Comparison of ENCODE assay signal across 8 mouse cellular contexts in genomic region chr1:64445919-64446318, GRCm38 (mm10).
A peak's percentile ranks its signal among the peaks of the same experiment; 100 is the strongest.
DNase-seq lines count a peak whose midpoint lies in the region; ATAC-seq and TF ChIP-seq lines count a peak whose summit lies in the region.

No protein-coding gene starts in this region.

- WGBS in embryonic facial prominence, embryonic 14.5 days = 5% methylated on average over 13 of the region's 13 CpGs
- 9% methylated on average over 13 of the region's 13 CpGs for WGBS in heart, embryonic 10.5 days
- WGBS in kidney, embryonic 15.5 days = 3% methylated on average over 13 of the region's 13 CpGs
- WGBS in limb, embryonic 14.5 days = 3% methylated on average over 13 of the region's 13 CpGs

- H3K36me3 ChIP-seq in embryonic facial prominence, embryonic 14.5 days (ENCODE audit: control insufficient read depth, insufficient read depth, low read length) = no peaks in the 10 kb centered on the region
- no peaks in the 10 kb centered on the region for H3K36me3 ChIP-seq in heart, embryonic 10.5 days
- no peaks in the 10 kb centered on the region for H3K36me3 ChIP-seq in kidney, embryonic 15.5 days
- H3K36me3 ChIP-seq in limb, embryonic 14.5 days (ENCODE audit: control insufficient read depth, insufficient read depth, low read length) = no peaks in the 10 kb centered on the region
- no peaks in the 10 kb centered on the region for H3K36me3 ChIP-seq in myocyte (ENCODE audit: control insufficient read depth, insufficient read depth)
- no peaks in the 10 kb centered on the region for H3K36me3 ChIP-seq in splenic B cell, adult 2 months (ENCODE audit: control insufficient read depth, insufficient read depth, low read length, poor library complexity, severe bottlenecking)

- ATAC-seq in embryonic facial prominence, embryonic 14.5 days (ENCODE audit: low read depth) = peak; percentile 93
- ATAC-seq in kidney, embryonic 15.5 days (replicated peaks; ENCODE audit: low FRiP score) = peak; percentile 88
- peak; percentile 75; the same call in 1 of the 2 replicates for ATAC-seq in limb, embryonic 14.5 days (ENCODE audit: low FRiP score, low read depth)

- H3K4me2 ChIP-seq in embryonic facial prominence, embryonic 14.5 days (ENCODE audit: low read depth, low read length) = peak overlapping the region; percentile 37
- no peak overlapping the region for H3K4me2 ChIP-seq in kidney, embryonic 15.5 days
- no peak overlapping the region; the same call in 1 of the 2 replicates for H3K4me2 ChIP-seq in limb, embryonic 14.5 days (replicated peaks; ENCODE audit: low read depth, low read length, severe bottlenecking)
- H3K4me2 ChIP-seq in myocyte (ENCODE audit: low read depth) = peak overlapping the region; percentile 32

- no peaks in the 10 kb centered on the region for H3K4me1 ChIP-seq in embryonic facial prominence, embryonic 14.5 days (ENCODE audit: control insufficient read depth, insufficient read depth, low read length)
- H3K4me1 ChIP-seq in heart, embryonic 10.5 days = 0 out of 2 replicates have a peak, but pooled peaks cover 3% of the 10 kb centered on the region
- H3K4me1 ChIP-seq in kidney, embryonic 15.5 days = peaks cover 10% of the 10 kb centered on the region
- no peaks in the 10 kb centered on the region for H3K4me1 ChIP-seq in limb, embryonic 14.5 days (ENCODE audit: control insufficient read depth, insufficient read depth, low read length)

- TF ChIP-seq POLR2A in limb, embryonic 14.5 days (IDR thresholded peaks at IDR 0.05; ENCODE audit: borderline replicate concordance, extremely low read depth, insufficient read depth, insufficient read length) = no peak
- TF ChIP-seq POLR2A in myocyte (IDR thresholded peaks at IDR 0.05; ENCODE audit: insufficient read length, low read depth) = no peak

- peak; percentile 41 to 65 for DNase-seq in urinary bladder, adult 18-20 months (ENCODE audit: low spot score in 2 of 2)
- no peak for DNase-seq in urinary bladder, postnatal 10 days (ENCODE audit: low spot score)
- DNase-seq in embryonic facial prominence, embryonic 14.5 days (ENCODE audit: low spot score) = peak; percentile 92
- DNase-seq in heart, embryonic 10.5 days (ENCODE audit: low spot score) = peak; percentile 84
- peak; percentile 89 for DNase-seq in limb, embryonic 14.5 days (ENCODE audit: low spot score)
- peak; percentile 47 for DNase-seq in splenic B cell, adult 2 months (ENCODE audit: low read depth, low spot score)

- H3ac ChIP-seq in myocyte (ENCODE audit: control insufficient read depth, insufficient read length) = no peak overlapping the region

- H3K9me3 ChIP-seq in embryonic facial prominence, embryonic 14.5 days (ENCODE audit: control insufficient read depth, low read length) = no peaks in the 10 kb centered on the region
- H3K9me3 ChIP-seq in heart, embryonic 10.5 days = no peaks in the 10 kb centered on the region
- no peaks in the 10 kb centered on the region for H3K9me3 ChIP-seq in kidney, embryonic 15.5 days (replicated peaks)
- H3K9me3 ChIP-seq in limb, embryonic 14.5 days (ENCODE audit: control insufficient read depth, low read length) = no peaks in the 10 kb centered on the region

- H3K4me3 ChIP-seq in embryonic facial prominence, embryonic 14.5 days (ENCODE audit: low read depth, low read length) = no peak overlapping the region
- H3K4me3 ChIP-seq in heart, embryonic 10.5 days = no peak overlapping the region
- no peak overlapping the region for H3K4me3 ChIP-seq in kidney, embryonic 15.5 days (replicated peaks)
- no peak overlapping the region for H3K4me3 ChIP-seq in limb, embryonic 14.5 days (replicated peaks; ENCODE audit: low read length)
- no peak overlapping the region for H3K4me3 ChIP-seq in myocyte

- H3K9ac ChIP-seq in embryonic facial prominence, embryonic 14.5 days (ENCODE audit: low read depth, low read length) = no peak overlapping the region
- no peak overlapping the region for H3K9ac ChIP-seq in kidney, embryonic 15.5 days
- H3K9ac ChIP-seq in limb, embryonic 14.5 days (ENCODE audit: low read depth, low read length, severe bottlenecking) = no peak overlapping the region

- H3K27ac ChIP-seq in embryonic facial prominence, embryonic 14.5 days (replicated peaks; ENCODE audit: low read depth, low read length) = no peak overlapping the region
- no peak overlapping the region for H3K27ac ChIP-seq in heart, embryonic 10.5 days
- no peak overlapping the region for H3K27ac ChIP-seq in kidney, embryonic 15.5 days
- no peak overlapping the region for H3K27ac ChIP-seq in limb, embryonic 14.5 days (replicated peaks; ENCODE audit: low read depth, low read length)

- H3K79me2 ChIP-seq in myocyte (ENCODE audit: control insufficient read depth, insufficient read depth) = no peaks in the 10 kb centered on the region

- H3K27me3 ChIP-seq in embryonic facial prominence, embryonic 14.5 days (replicated peaks; ENCODE audit: control insufficient read depth, insufficient read depth, low read length) = no peaks in the 10 kb centered on the region
- H3K27me3 ChIP-seq in heart, embryonic 10.5 days (ENCODE audit: insufficient read depth, poor library complexity, severe bottlenecking) = peaks cover 24% of the 10 kb centered on the region; the same call in 1 of the 2 replicates
- peaks cover 4% of the 10 kb centered on the region; the same call in 1 of the 2 replicates for H3K27me3 ChIP-seq in kidney, embryonic 15.5 days
- H3K27me3 ChIP-seq in limb, embryonic 14.5 days (ENCODE audit: control insufficient read depth, insufficient read depth, low read length) = no peaks in the 10 kb centered on the region
- H3K27me3 ChIP-seq in myocyte (ENCODE audit: control insufficient read depth, insufficient read depth, insufficient read length) = no peaks in the 10 kb centered on the region
- H3K27me3 ChIP-seq in splenic B cell, adult 2 months (ENCODE audit: control insufficient read depth, insufficient read depth, low read length, poor library complexity, severe bottlenecking) = no peaks in the 10 kb centered on the region

TF ChIP-seq in myocyte, 11 proteins besides CTCF, POLR2A, EP300 and RAD21:
- TF ChIP-seq TCF12 (IDR thresholded peaks at IDR 0.05; ENCODE audit: insufficient read depth, poor library complexity, severe bottlenecking) (no peak), E2F4 (IDR thresholded peaks at IDR 0.05; ENCODE audit: insufficient read depth) (no peak), TCF3 (IDR thresholded peaks at IDR 0.05; ENCODE audit: insufficient read length, low read depth) (no peak), MAX (IDR thresholded peaks at IDR 0.05; ENCODE audit: low read depth) (no peak), REST (IDR thresholded peaks at IDR 0.05; ENCODE audit: insufficient read depth, insufficient read length) (no peak), SRF (IDR thresholded peaks at IDR 0.05; ENCODE audit: control insufficient read depth, insufficient read length, low read depth) (no peak), MYOG (IDR thresholded peaks at IDR 0.05; ENCODE audit: control insufficient read depth in 1 of 3, insufficient read depth in 1 of 3, insufficient read length in 2 of 3, low read depth in 2 of 3) (no peak), CEBPB (IDR thresholded peaks at IDR 0.05; ENCODE audit: insufficient read depth, poor library complexity, severe bottlenecking) (no peak), USF1 (IDR thresholded peaks at IDR 0.05; ENCODE audit: low read depth) (no peak), POLR2AphosphoS2 (IDR thresholded peaks at IDR 0.05; ENCODE audit: insufficient read length, low read depth) (no peak), MYOD1 (IDR thresholded peaks at IDR 0.05; ENCODE audit: control insufficient read depth in 1 of 3, insufficient read length in 2 of 3, low read depth in 2 of 3) (no peak)

Comparison
In these comparisons a context has a peak if more than half of its experiments do, and no peak if none do; other contexts are left out.
1. H3K4me2 ChIP-seq: peak in embryonic facial prominence, embryonic 14.5 days (single experiment) and myocyte (single experiment); none in kidney, embryonic 15.5 days (single experiment) and limb, embryonic 14.5 days (single experiment).
2. Peak in every context shown above with its lines, with median percentiles within 50 percentile points of each other: ATAC-seq.